21 mouse cellular contexts compared by ENCODE assay signal in genomic region chr4:148837644-148838043, GRCm38 (mm10). TPM values are rescaled to one million over a fixed set of nuclear protein-coding genes. Genes with fewer than 3 reads are reported as not detected.
DNase-seq lines count a peak whose midpoint lies in the region; ATAC-seq and TF ChIP-seq lines count a peak whose summit lies in the region.
"Had no signal": no experiment of that assay in that cellular context is flagged by ENCODE, and none has a peak within 500 bp of the region (broad histone marks: within the 10 kb centered on the region; RNA-seq: fewer than 3 reads in every experiment).

No protein-coding gene starts in this region.

- H3K9me3 ChIP-seq in forebrain, embryonic 14.5 days (replicated peaks; ENCODE audit: control insufficient read depth, low read length): no peaks in the 10 kb centered on the region
- H3K9me3 ChIP-seq in forebrain, embryonic 15.5 days: no peaks in the 10 kb centered on the region
- no peaks in the 10 kb centered on the region for H3K9me3 ChIP-seq in heart, embryonic 15.5 days (replicated peaks)
- H3K9me3 ChIP-seq in embryonic facial prominence, embryonic 14.5 days (ENCODE audit: control insufficient read depth, low read length): no peaks in the 10 kb centered on the region
- H3K9me3 ChIP-seq in stomach, postnatal 0 days (ENCODE audit: control insufficient read depth, low read length): no peaks in the 10 kb centered on the region
- H3K9me3 ChIP-seq: embryonic facial prominence, embryonic 15.5 days had no signal

- H3K9ac ChIP-seq in forebrain, embryonic 14.5 days (ENCODE audit: low read length): no peak overlapping the region
- H3K9ac ChIP-seq in forebrain, embryonic 15.5 days (replicated peaks): no peak overlapping the region
- no peak overlapping the region for H3K9ac ChIP-seq in heart, embryonic 15.5 days
- no peak overlapping the region for H3K9ac ChIP-seq in embryonic facial prominence, embryonic 14.5 days (ENCODE audit: low read depth, low read length)
- no peak overlapping the region for H3K9ac ChIP-seq in stomach, postnatal 0 days (ENCODE audit: low read length)
- H3K9ac ChIP-seq: embryonic facial prominence, embryonic 15.5 days; hindbrain, embryonic 14.5 days; liver, postnatal 0 days had no signal

- H3K4me2 ChIP-seq in forebrain, embryonic 14.5 days (ENCODE audit: low read length): no peak overlapping the region
- H3K4me2 ChIP-seq in forebrain, embryonic 15.5 days (replicated peaks): no peak overlapping the region
- no peak overlapping the region for H3K4me2 ChIP-seq in heart, embryonic 15.5 days
- H3K4me2 ChIP-seq in embryonic facial prominence, embryonic 14.5 days (ENCODE audit: low read depth, low read length): no peak overlapping the region
- H3K4me2 ChIP-seq in stomach, postnatal 0 days (replicated peaks; ENCODE audit: low read depth): no peak overlapping the region
- H3K4me2 ChIP-seq: embryonic facial prominence, embryonic 15.5 days; heart, embryonic 11.5 days; hindbrain, embryonic 14.5 days; liver, embryonic 11.5 days; midbrain, embryonic 11.5 days had no signal

- H3K4me3 ChIP-seq in forebrain, embryonic 14.5 days (ENCODE audit: low read depth, low read length): no peak overlapping the region
- H3K4me3 ChIP-seq in forebrain, embryonic 15.5 days: no peak overlapping the region
- H3K4me3 ChIP-seq in heart, embryonic 15.5 days: no peak overlapping the region
- no peak overlapping the region for H3K4me3 ChIP-seq in embryonic facial prominence, embryonic 14.5 days (ENCODE audit: low read depth, low read length)
- no peak overlapping the region for H3K4me3 ChIP-seq in stomach, postnatal 0 days (ENCODE audit: low read depth, low read length)
- H3K4me3 ChIP-seq: embryonic facial prominence, embryonic 15.5 days had no signal

- WGBS in forebrain, embryonic 14.5 days: 60% methylated on average over 6 of the region's 6 CpGs
- WGBS in forebrain, embryonic 15.5 days: 66% methylated on average over 6 of the region's 6 CpGs
- 74% methylated on average over 6 of the region's 6 CpGs for WGBS in heart, embryonic 15.5 days
- 87% methylated on average over 6 of the region's 6 CpGs for WGBS in embryonic facial prominence, embryonic 14.5 days
- WGBS in stomach, postnatal 0 days: 78% methylated on average over 6 of the region's 6 CpGs

- H3K27me3 ChIP-seq in forebrain, embryonic 14.5 days (replicated peaks; ENCODE audit: control insufficient read depth, insufficient read depth, low read length): 0 out of 2 replicates have a peak, but pooled peaks cover 4% of the 10 kb centered on the region
- H3K27me3 ChIP-seq in forebrain, embryonic 15.5 days: peaks cover 9% of the 10 kb centered on the region; the same call in 1 of the 2 replicates
- no peaks in the 10 kb centered on the region for H3K27me3 ChIP-seq in heart, embryonic 15.5 days
- H3K27me3 ChIP-seq in embryonic facial prominence, embryonic 14.5 days (replicated peaks; ENCODE audit: control insufficient read depth, insufficient read depth, low read length): peaks cover 3% of the 10 kb centered on the region
- H3K27me3 ChIP-seq in stomach, postnatal 0 days (ENCODE audit: control insufficient read depth, insufficient read depth, low read length): no peaks in the 10 kb centered on the region

- DNase-seq in forebrain, embryonic 14.5 days (ENCODE audit: low spot score): no peak
- DNase-seq in heart, adult 9 months (ENCODE audit: low spot score in 2 of 2): no peak
- DNase-seq in embryonic facial prominence, embryonic 14.5 days (ENCODE audit: low spot score): no peak
- no peak for DNase-seq in stomach, postnatal 0 days (ENCODE audit: low spot score)
- DNase-seq in adrenal gland, postnatal 10 days: no peak
- DNase-seq: adrenal gland, postnatal 36 days; cerebellum, adult 11 months; cerebellum, postnatal 36 days; gastrocnemius, postnatal 25 days; heart, postnatal 4 days; kidney, adult 8-10 months; liver, postnatal 0 days had no signal

- no peak overlapping the region for H3K27ac ChIP-seq in forebrain, embryonic 14.5 days (ENCODE audit: low read depth, low read length)
- H3K27ac ChIP-seq in forebrain, embryonic 15.5 days (replicated peaks): no peak overlapping the region
- peak overlapping the region; percentile 13; the same call in 1 of the 2 replicates for H3K27ac ChIP-seq in heart, embryonic 15.5 days
- 0 out of 2 replicates have a peak overlapping the region, but pooled peaks have one; percentile 25 for H3K27ac ChIP-seq in embryonic facial prominence, embryonic 14.5 days (replicated peaks; ENCODE audit: low read depth, low read length)
- H3K27ac ChIP-seq in stomach, postnatal 0 days (replicated peaks): peak overlapping the region; percentile 56; the same call in 1 of the 2 replicates
- H3K27ac ChIP-seq: hindbrain, embryonic 14.5 days; macrophage had no signal

- no peak for TF ChIP-seq EP300 in stomach, postnatal 0 days (optimal IDR thresholded peaks at IDR 0.05)

- peaks cover 16% of the 10 kb centered on the region for H3K4me1 ChIP-seq in forebrain, embryonic 14.5 days (ENCODE audit: control insufficient read depth, insufficient read depth, low read length)
- H3K4me1 ChIP-seq in forebrain, embryonic 15.5 days: peaks cover 28% of the 10 kb centered on the region
- H3K4me1 ChIP-seq in heart, embryonic 15.5 days (replicated peaks): peaks cover 60% of the 10 kb centered on the region
- peaks cover 32% of the 10 kb centered on the region for H3K4me1 ChIP-seq in embryonic facial prominence, embryonic 14.5 days (ENCODE audit: control insufficient read depth, insufficient read depth, low read length)
- H3K4me1 ChIP-seq in stomach, postnatal 0 days (replicated peaks; ENCODE audit: control insufficient read depth, insufficient read depth): peaks cover 16% of the 10 kb centered on the region; the same call in 1 of the 2 replicates

- TF ChIP-seq CTCF in stomach, postnatal 0 days (IDR thresholded peaks at IDR 0.05; ENCODE audit: low read depth): no peak

- H3K36me3 ChIP-seq in forebrain, embryonic 14.5 days (ENCODE audit: control insufficient read depth, insufficient read depth, low read length): no peaks in the 10 kb centered on the region
- no peaks in the 10 kb centered on the region for H3K36me3 ChIP-seq in forebrain, embryonic 15.5 days
- H3K36me3 ChIP-seq in heart, embryonic 15.5 days: peaks cover 6% of the 10 kb centered on the region; the same call in 1 of the 2 replicates
- no peaks in the 10 kb centered on the region for H3K36me3 ChIP-seq in embryonic facial prominence, embryonic 14.5 days (ENCODE audit: control insufficient read depth, insufficient read depth, low read length)
- no peaks in the 10 kb centered on the region; the same call in 1 of the 2 replicates for H3K36me3 ChIP-seq in stomach, postnatal 0 days (ENCODE audit: control insufficient read depth, insufficient read depth, low read length)
- H3K36me3 ChIP-seq: embryonic facial prominence, embryonic 15.5 days had no signal

- peak; percentile 29; the same call in 1 of the 2 replicates for ATAC-seq in forebrain, embryonic 14.5 days
- ATAC-seq in forebrain, embryonic 15.5 days (replicated peaks): no peak
- ATAC-seq in heart, embryonic 15.5 days (replicated peaks; ENCODE audit: insufficient number of reproducible peaks, insufficient read depth, low FRiP score, low read depth): no peak
- ATAC-seq in embryonic facial prominence, embryonic 14.5 days (ENCODE audit: low read depth): no peak
- ATAC-seq in stomach, postnatal 0 days (ENCODE audit: low FRiP score, low TSS enrichment): no peak
- ATAC-seq: inflammation-experienced regulatory T-cells, adult 6 months; liver, postnatal 0 days had no signal

RNA-seq across cellular contexts. Expression of gene Casz1, which starts 33.4 kb away (rescaled TPM):
- polyA plus RNA-seq in forebrain, embryonic 14.5 days (2014; fragmentation: Nextera tagmentation; extraction: Ambion mirVana): 0.57 and 1.1 TPM in 2 replicates
- polyA plus RNA-seq in forebrain, embryonic 15.5 days (2015; fragmentation: Nextera tagmentation; extraction: Ambion mirVana): 0.68 and 1.1 TPM in 2 replicates
- polyA plus RNA-seq in heart, embryonic 15.5 days (2015; fragmentation: Nextera tagmentation; extraction: Ambion mirVana): 20.7 and 22.6 TPM in 2 replicates
- 7.8 and 7.9 TPM in 2 replicates for polyA plus RNA-seq in embryonic facial prominence, embryonic 14.5 days (2014; fragmentation: Nextera tagmentation; extraction: Ambion mirVana)
- 9.4 and 10.3 TPM in 2 replicates for polyA plus RNA-seq in stomach, postnatal 0 days (2015; fragmentation: Nextera tagmentation; extraction: Ambion mirVana)
- 10 to 100 TPM in 1 of 2 experiments, 1 to 10 TPM in 1; 7.4 to 10.9 TPM for total RNA-seq in adrenal gland, postnatal 10 days (2021)

Comparison
In these comparisons a context has a peak if more than half of its experiments do, and no peak if none do; other contexts are left out.
1. H3K27ac ChIP-seq: peak in heart, embryonic 15.5 days (single experiment), embryonic facial prominence, embryonic 14.5 days (single experiment) and stomach, postnatal 0 days (single experiment); none in forebrain, embryonic 14.5 days (single experiment) and forebrain, embryonic 15.5 days (single experiment).